Mouse (Mus musculus): Measurements from ENCODE around the gene E130308A19Rik.
A peak's percentile ranks its signal among the peaks of the same experiment; 100 is the strongest.

E130308A19Rik gene

GRCm38 (mm10) chr4:59727187-59727877 is 101.3 kb downstream of the E130308A19Rik start:
- DNase-seq (ENCODE audit: low spot score in 2 of 2), result peak in 1 of 2 experiments; percentile 37

DNA sequence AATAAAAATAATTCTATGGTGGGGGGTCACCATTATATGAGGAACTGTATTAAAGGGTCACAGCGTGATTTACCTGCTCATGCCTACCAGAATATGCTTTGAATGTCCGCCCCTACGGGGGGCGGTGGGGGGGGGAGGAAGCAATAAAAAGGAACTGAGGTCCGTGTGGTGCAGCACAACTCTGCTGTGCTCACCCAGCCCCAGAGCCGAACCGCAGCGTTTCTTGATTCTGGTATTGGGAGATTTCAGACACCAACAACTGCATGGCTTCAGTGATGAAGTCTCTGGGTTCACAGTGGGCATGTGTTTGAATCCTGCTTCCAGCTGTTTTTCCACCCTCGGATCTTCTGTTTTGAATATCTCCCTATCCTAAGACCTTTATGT is 101.9 kb downstream of the E130308A19Rik start:
- no peak for DNase-seq (ENCODE audit: low spot score in 2 of 2)

DNA sequence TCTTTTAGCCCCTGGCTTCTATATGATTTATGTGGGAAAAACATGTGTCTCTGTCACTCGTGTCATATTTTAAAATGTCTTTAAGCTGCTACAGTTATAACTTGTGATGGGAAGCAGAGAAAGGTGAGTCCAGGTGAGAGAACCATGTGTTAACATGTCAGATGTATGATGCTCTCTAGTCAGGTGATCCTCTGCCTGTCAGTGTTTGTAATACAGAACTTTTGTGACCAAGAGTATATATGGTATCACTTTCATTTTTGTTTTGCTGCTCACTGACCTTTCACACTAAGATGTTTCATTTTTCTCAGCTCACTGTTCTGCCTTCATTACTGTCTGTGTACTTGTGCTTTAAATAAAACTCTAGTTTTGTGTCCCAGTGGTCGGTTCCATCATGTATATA is 102.8 kb downstream of the E130308A19Rik start:
- DNase-seq (ENCODE audit: low spot score in 2 of 2), result no peak

DNA sequence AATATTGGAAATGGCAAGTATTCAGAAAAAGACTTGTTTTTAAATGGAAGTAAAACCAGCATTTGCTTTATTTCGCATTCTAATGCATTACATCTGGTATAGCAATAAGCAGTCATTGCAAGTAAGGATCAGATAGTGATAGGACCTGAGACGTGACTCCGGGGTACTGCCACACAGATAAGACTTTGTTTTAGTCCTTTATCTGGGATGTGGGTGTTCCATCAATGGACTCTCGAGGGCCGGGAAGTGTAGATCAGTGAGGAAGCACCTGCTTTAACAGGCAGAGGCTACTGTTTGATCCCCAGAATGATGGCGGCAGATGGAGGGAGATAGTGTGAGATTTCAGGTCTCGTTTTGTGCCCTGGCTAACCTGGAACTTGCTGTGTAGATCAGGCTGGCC is 105.5 kb downstream of the E130308A19Rik start:
- DNase-seq (ENCODE audit: low spot score in 2 of 2), result no peak

DNA sequence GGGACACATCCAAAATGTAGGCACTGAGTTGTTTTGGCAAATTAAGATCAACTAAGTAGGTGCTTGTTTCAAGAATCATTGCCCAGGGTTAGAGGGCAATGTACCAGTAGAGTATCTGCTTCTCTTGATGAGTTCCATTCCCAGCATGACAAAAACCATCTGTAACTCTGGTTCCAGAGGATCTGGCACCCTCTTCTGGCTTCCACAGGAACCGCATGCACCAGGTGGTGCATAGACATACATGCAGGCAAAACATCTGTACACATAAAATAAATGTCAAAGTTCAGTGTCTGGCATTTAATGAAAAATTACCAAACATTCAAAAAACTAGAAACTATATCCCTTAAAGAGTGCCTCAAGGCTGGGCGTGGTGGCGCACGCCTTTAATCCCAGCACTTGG is 113.3 kb downstream of the E130308A19Rik start:
- DNase-seq (ENCODE audit: low spot score in 2 of 2), result no peak

- DNase-seq (ENCODE audit: low spot score in 2 of 2), result no peak
These were observed 113.9 kb downstream of the E130308A19Rik start for GRCm38 (mm10) chr4:59739882-59740281.

DNA sequence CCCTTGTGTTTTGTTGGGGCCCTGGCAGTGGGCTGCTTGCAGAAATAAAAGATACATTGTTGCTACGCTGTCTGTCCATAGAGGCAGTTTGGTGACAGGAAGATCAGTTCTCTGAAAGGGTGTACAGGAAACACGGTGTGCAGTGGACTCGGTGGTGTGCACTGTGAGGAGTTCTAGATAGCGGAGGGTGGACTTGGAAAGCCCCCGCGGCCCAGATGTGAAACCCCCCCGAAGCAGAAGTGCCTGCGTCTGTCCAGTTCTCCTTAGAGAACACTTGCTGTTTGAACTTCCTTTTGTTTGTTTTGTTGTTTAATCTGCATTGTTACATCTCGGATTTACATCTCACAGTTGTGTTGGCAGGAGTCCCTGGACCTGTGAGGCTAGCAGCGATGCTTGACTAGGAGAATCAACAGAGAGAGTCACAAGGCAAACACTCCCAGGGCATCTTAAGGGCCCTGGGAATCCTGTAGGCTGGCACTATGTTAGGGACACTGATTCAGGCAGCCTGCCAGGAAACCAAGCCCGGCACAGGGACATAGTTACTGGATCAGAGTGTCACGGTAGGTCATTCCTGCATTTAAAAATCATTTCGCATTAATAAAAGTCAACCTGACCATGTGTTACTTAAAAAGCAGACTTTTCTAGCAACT is 127.6 kb downstream of the E130308A19Rik start:
- no peak for DNase-seq (ENCODE audit: low spot score in 2 of 2)

- DNase-seq (ENCODE audit: low spot score in 2 of 2), result no peak
These were observed 130.5 kb downstream of the E130308A19Rik start for GRCm38 (mm10) chr4:59756332-59757082.

DNA sequence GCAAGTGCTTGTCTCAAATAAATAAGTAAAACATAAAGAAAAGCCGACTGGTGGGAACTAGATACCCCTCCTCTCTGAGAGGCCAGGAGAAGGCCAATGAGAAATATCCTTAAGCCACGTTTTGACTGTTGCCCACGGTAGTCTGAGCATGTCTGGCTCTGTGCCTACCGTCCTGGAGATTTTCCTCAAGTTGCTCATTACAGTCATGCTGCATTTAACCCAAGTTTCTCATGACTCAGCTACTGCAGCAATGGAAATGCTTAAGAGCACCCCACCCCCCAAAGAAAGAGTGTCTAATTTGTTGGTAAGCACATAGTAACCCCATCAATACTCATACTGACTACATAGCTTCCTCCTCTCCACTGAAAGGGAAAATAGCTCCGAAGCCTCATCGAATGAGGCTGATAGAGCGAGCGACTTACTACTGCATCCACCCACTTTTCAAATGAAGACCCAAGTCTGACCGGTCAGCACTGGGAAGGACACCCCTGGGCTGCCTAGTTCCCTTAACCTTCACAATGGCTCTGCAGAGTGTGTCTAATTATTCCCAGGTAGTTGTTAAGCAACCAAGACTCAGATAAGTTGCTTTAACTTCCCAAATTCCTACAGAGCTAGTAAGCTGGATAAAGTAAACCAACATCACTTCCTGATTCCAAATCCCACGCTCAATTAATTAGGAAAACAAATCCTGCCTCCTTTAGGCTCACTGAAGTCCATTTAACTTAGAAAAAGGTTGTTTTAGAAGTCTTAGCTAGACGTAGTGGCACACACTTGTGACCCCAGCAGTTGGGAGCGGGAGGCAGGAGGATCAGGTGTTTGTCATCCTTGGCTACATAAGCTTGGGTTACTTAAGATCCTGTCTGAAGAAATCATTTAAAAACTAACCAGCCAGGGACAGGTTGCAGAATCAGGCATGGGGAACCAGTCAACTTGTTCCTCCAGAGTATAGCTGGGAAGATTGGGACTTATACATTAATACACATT is 131.7 kb downstream of the E130308A19Rik start:
- no peak for DNase-seq (ENCODE audit: low spot score in 2 of 2)

- no peak for DNase-seq (ENCODE audit: low spot score in 2 of 2)
These were observed 134.0 kb downstream of the E130308A19Rik start for GRCm38 (mm10) chr4:59760016-59760415.

DNA sequence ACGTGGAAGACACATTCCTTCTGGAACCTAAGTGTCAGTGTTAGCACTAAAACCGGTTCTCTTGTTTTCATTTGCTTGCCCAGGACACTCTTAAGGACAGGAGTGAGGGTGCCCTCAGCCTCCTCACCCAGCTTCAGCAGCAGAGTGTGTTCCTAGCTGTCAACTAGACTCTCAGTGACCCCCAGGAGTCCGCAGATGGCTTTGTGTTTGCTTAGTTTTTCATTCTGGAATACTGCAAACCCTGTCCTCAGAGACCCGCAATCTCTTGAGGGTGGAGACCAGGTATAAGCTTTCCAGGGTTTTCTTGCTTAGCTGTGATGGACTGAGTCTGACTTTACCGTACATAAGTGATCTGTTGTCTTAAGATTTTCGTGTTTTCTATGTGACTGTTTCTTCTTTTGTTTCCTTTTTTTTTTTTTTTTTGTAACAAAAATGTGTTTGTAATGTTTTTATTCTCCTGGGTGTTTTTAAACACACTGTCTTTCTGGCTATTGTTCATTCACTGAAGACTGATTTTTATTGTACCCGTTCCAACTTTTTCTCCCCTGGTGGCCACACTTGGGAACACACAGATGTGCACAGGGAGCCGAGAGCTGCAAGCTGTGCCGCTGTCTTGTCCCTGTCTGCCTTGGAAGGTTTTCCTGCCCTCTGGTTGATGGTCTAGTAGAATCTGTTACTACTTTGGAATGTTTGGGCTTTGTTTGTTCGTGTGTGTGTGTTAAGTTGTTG is 134.8 kb downstream of the E130308A19Rik start:
- DNase-seq (ENCODE audit: low spot score in 2 of 2), result no peak

- no peak for DNase-seq (ENCODE audit: low spot score in 2 of 2)
These were observed 135.3 kb downstream of the E130308A19Rik start for GRCm38 (mm10) chr4:59761365-59761729.

DNA sequence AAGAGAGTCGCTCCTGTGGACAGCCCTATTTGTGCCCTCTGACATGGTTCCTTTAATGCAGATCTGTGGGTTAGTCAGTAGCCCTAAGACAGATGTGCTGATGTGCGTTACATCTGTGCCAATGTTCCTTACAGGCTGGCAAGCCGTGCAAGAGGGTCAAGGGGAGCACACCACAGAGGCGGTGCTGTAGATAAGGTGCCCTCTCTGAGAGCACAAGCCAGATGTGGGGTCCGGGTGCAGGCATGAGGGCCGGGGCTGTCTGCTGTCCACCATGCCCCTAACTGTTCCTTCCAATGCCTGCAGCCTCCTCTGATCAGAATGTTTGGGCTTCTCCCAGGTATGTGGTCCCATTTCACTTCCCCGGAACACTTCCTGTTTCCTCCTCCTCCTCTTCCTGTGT is 138.9 kb downstream of the E130308A19Rik start:
- no peak for DNase-seq (ENCODE audit: low spot score in 2 of 2)

DNA sequence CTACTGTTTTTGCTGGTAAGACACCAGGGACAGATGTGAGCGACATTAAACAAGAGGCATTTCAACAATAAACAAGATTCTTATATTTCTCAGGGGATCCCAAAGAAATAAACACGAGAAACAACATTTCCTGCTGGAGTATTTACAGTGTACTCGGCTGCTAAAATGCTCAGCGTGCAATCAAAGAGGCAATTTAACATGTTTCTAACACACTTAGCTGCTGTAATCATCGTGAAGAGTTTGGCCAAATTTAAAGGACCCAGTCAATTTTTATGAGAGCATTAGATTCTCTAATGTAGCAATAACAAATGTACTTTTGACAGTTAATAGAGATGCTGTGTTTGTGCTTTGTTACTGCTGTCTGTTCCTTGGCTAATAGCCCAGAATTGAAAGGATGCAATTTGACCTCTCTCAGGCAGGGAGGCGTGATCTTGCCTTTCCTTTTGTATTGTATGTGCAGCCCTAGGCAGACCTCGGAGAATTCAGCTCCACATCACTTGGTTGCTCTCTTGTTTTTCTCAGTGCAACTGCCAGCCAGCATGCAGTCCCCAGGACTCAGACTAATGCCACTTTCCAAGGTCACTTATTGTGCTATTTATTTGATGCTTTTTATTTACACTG is 139.5 kb downstream of the E130308A19Rik start:
- DNase-seq (ENCODE audit: low spot score in 2 of 2), result no peak

- DNase-seq (ENCODE audit: low spot score in 2 of 2), result no peak
These were observed 141.7 kb downstream of the E130308A19Rik start for GRCm38 (mm10) chr4:59767717-59768116.

DNA sequence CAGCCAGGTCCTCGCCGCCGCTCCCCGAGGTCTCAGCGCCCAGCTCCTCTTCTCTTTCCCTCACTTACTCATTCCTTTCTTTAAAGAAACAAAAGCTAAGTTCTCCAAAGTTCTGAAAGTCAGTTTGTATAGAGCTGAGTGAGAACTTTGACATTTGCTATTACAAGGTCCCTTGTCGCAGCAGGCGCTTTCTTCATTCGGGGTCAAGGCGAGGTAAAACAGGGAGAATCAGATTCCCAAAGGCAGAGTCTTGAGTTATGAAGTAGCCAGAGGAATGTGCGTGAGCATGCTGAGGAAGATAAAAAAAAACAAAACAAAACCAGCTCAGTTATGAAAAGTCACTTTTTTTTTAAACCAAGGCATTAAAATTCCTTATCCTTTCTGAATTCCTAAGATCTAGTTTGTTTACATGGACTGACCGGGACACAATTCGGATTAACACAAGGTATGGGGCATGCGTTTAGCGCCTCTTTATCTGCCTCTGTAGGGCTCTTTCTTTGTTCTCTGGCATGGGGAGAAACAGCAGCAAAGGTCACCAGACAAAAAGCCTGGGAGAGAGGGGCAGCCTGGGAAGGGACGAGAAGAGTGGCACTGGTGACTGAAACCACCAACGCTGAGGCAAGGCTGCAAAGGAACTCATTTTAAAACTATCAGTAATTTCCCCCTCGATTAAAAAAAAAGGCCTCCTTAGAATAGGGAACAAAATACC is 146.3 kb downstream of the E130308A19Rik start:
- no peak for DNase-seq (ENCODE audit: low spot score in 2 of 2)

DNA sequence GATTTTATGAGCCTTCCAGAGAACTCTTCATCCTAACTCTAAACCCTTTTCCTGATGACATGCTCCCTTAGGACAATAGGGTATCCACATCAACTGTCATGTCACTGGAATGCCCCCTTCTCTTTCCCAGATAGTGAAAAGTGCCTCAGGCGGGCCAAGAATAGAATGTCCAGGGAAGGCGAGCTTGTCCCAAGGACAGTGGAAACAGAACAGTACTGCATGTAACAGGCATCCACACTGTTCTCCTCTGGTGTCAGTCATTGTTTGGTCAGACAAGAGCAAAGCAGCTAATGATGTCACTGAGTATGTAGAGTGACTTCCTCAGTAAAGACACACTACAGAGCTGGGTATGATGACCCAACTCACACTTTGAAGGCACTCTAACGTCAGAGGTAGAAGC is 151.8 kb downstream of the E130308A19Rik start:
- no peak for DNase-seq (ENCODE audit: low spot score in 2 of 2)

- DNase-seq (ENCODE audit: low spot score in 2 of 2), result no peak
These were observed 154.6 kb downstream of the E130308A19Rik start for GRCm38 (mm10) chr4:59780568-59780967.

GRCm38 (mm10) chr4:59782853-59783684 is 157.1 kb downstream of the E130308A19Rik start:
- DNase-seq (ENCODE audit: low spot score in 2 of 2), result peak in 1 of 2 experiments; percentile 45
